Mouse (Mus musculus): ENCODE data around the gene Slc6a19. TPM values are rescaled to one million over a fixed set of nuclear protein-coding genes. Genes with fewer than 3 reads are reported as not detected.

The Slc6a19 gene
- polyA plus RNA-seq, 1 experiment from 2014 or later = 0.06 TPM

DNA sequence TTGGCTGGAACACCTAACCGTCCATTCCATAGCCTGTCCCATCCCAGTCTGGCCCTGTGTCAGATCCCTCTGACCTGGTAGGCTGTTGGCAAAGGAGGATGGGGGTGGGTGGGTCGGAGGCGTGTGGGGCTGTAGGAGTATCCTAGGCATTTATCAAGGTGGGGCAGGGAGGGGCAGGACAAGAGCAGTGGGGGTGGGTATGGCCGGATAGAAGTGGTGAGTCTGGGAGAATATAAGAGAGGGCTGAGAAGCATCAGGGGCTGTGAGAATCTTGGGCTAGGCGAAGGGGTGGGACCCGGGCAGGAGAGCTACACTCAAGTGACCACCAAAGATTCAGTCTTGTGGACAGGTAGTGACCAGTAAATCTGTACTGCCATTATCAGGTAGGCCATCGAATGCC, 27.6 kb upstream of the Slc6a19 start:
- peak overlapping the region; percentile 59 for H3K4me3 ChIP-seq
- no peak overlapping the region for H3K27ac ChIP-seq
- peaks cover 46% of the 10 kb centered on the region for H3K27me3 ChIP-seq (ENCODE audit: poor library complexity, severe bottlenecking)
- H3K9me3 ChIP-seq = no peaks in the 10 kb centered on the region
- H3K4me1 ChIP-seq = peaks cover 25% of the 10 kb centered on the region
- DNase-seq (ENCODE audit: extremely low spot score, low spot score) = no peak
- 78% methylated on average over 7 of the region's 7 CpGs for WGBS
- H3K36me3 ChIP-seq (replicated peaks) = no peaks in the 10 kb centered on the region

GRCm38 (mm10) chr13:73730913-73731312, 26.2 kb upstream of the Slc6a19 start:
- Histone ChIP-seq H3K36me3 (replicated peaks) (no peaks in the 10 kb centered on the region), H3K4me1 (peaks cover 29% of the 10 kb centered on the region), H3K27me3 (ENCODE audit: poor library complexity, severe bottlenecking) (peaks cover 46% of the 10 kb centered on the region), H3K27ac (no peak overlapping the region), H3K4me3 (no peak overlapping the region), H3K9me3 (no peaks in the 10 kb centered on the region)
- DNase-seq (ENCODE audit: extremely low spot score, low spot score) = no peak
- WGBS = 94% methylated on average over 1 of the region's 1 CpGs

DNA sequence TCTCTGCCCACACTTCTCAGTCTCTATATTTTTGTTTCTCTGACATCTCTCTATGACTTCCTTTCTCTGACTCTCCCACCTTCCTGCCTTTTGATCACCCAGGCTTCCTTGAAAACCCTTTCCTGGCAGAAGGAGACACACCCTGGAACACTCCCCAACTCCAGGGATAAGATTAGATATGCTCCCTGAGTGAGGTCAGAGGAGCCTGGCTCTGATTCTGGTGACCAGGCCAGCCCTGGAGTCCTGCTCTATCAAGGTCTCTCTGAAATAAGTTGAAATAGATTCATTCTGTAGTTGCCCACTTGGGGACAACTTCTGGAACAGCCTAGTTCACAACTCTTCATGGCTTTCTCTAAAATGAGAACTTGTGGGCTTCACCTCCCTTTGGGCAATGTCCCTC, 24.0 kb upstream of the Slc6a19 start:
- peaks cover 29% of the 10 kb centered on the region for H3K4me1 ChIP-seq
- H3K9me3 ChIP-seq = no peaks in the 10 kb centered on the region
- H3K4me3 ChIP-seq = no peak overlapping the region
- H3K36me3 ChIP-seq (replicated peaks) = no peaks in the 10 kb centered on the region
- H3K27ac ChIP-seq = no peak overlapping the region
- DNase-seq (ENCODE audit: extremely low spot score, low spot score) = no peak
- peaks cover 28% of the 10 kb centered on the region for H3K27me3 ChIP-seq (ENCODE audit: poor library complexity, severe bottlenecking)

GRCm38 (mm10) chr13:73727621-73728025, 23.0 kb upstream of the Slc6a19 start:
- Histone ChIP-seq H3K36me3 (replicated peaks) (no peaks in the 10 kb centered on the region), H3K9me3 (no peaks in the 10 kb centered on the region), H3K27ac (peak overlapping the region; percentile 44), H3K4me3 (no peak overlapping the region), H3K4me1 (peaks cover 26% of the 10 kb centered on the region), H3K27me3 (ENCODE audit: poor library complexity, severe bottlenecking) (peaks cover 23% of the 10 kb centered on the region)
- DNase-seq (ENCODE audit: extremely low spot score, low spot score) = no peak
- WGBS = 7% methylated on average over 2 of the region's 2 CpGs

DNA sequence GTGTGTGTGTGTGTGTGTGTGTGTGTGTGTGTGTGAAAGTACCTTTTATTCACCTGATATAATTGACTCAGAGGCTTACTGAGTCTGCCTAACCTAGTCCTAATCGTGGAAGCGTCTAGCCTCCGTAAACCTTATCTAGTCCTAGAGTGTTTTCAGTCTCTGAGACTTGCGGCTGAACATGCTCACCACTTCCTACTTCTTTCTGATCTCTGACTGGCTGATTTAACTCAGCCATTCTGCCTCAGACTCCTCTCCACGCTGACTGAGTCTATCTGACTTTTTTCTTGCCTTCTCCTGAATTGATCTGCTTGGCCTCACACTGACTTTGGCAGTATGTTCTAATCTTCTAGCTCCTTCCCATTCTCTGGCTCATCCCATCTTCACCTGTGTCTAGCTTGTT, 20.6 kb upstream of the Slc6a19 start:
- H3K9me3 ChIP-seq = no peaks in the 10 kb centered on the region
- no peak overlapping the region for H3K27ac ChIP-seq
- H3K27me3 ChIP-seq (ENCODE audit: poor library complexity, severe bottlenecking) = peaks cover 5% of the 10 kb centered on the region; the same call in 1 of the 2 replicates
- 82% methylated on average over 5 of the region's 5 CpGs for WGBS
- H3K4me1 ChIP-seq = peaks cover 19% of the 10 kb centered on the region
- H3K36me3 ChIP-seq (replicated peaks) = no peaks in the 10 kb centered on the region
- no peak for DNase-seq (ENCODE audit: extremely low spot score, low spot score)
- H3K4me3 ChIP-seq = no peak overlapping the region

GRCm38 (mm10) chr13:73723081-73723668, 18.5 kb upstream of the Slc6a19 start:
- Histone ChIP-seq H3K36me3 (replicated peaks) (no peaks in the 10 kb centered on the region), H3K27ac (no peak overlapping the region)
- WGBS = 46% methylated on average over 8 of the region's 8 CpGs

GRCm38 (mm10) chr13:73720241-73720640, 15.6 kb upstream of the Slc6a19 start:
- Histone ChIP-seq H3K36me3 (replicated peaks) (no peaks in the 10 kb centered on the region), H3K27ac (no peak overlapping the region), H3K9me3 (no peaks in the 10 kb centered on the region), H3K4me3 (no peak overlapping the region), H3K4me1 (peaks cover 6% of the 10 kb centered on the region), H3K27me3 (ENCODE audit: poor library complexity, severe bottlenecking) (peaks cover 5% of the 10 kb centered on the region; the same call in 1 of the 2 replicates)
- no peak for DNase-seq (ENCODE audit: extremely low spot score, low spot score)
- 85% methylated on average over 4 of the region's 4 CpGs for WGBS

More at GRCm38 (mm10) chr13:73723081-73723668, 18.5 kb upstream of the Slc6a19 start:
- peak; percentile 41 for DNase-seq (ENCODE audit: extremely low spot score, low spot score)
- Histone ChIP-seq H3K4me3 (no peak overlapping the region), H3K9me3 (no peaks in the 10 kb centered on the region), H3K4me1 (peaks cover 19% of the 10 kb centered on the region), H3K27me3 (ENCODE audit: poor library complexity, severe bottlenecking) (peaks cover 5% of the 10 kb centered on the region; the same call in 1 of the 2 replicates)

DNA sequence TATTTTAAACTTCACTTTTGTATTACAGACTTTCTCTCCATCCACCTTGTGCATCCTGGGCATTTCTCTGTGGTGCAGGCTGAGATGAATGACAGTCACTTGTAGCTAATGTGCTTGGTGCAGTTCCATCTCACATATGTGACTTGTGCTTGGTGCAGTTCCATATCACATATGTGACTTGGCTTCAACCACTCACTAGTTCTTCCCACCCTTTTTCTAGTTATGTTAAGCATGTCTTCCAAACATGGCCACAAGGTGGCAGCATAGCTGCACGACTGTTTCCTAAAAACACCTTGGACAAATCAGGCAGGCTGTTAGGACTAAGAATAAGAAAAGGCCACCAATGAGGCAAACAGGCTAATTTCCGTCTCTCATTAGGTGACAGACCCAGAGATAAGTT, 13.6 kb upstream of the Slc6a19 start:
- Histone ChIP-seq H3K27ac (no peak overlapping the region), H3K4me3 (no peak overlapping the region), H3K36me3 (replicated peaks) (no peaks in the 10 kb centered on the region), H3K27me3 (ENCODE audit: poor library complexity, severe bottlenecking) (peaks cover 5% of the 10 kb centered on the region; the same call in 1 of the 2 replicates), H3K4me1 (peaks cover 5% of the 10 kb centered on the region), H3K9me3 (no peaks in the 10 kb centered on the region)
- WGBS = 3% methylated on average over 2 of the region's 2 CpGs
- DNase-seq (ENCODE audit: extremely low spot score, low spot score) = peak; percentile 75

DNA sequence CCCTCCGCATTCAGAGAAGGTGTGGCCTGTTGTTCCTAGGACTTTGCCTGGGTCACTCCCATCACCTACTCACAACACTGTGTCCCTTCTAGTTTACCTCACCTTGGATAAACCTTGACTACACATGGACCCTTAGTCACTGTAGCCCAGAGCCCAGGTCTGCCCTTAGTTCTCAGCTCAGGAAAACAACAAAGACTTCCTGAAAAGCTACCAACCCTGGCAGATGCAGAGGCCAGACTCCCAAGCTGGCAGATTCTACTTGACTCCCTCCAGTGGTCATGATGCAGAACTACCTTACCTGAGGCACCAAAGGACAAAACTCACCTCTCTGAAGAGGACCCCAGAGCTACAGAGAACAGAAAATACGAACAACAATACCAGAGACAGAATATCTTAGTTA, 9.4 kb upstream of the Slc6a19 start:
- no peaks in the 10 kb centered on the region for H3K9me3 ChIP-seq
- no peaks in the 10 kb centered on the region for H3K4me1 ChIP-seq
- no peak for DNase-seq (ENCODE audit: extremely low spot score, low spot score)
- no peaks in the 10 kb centered on the region for H3K36me3 ChIP-seq (replicated peaks)
- 69% methylated on average over 2 of the region's 2 CpGs for WGBS
- H3K27ac ChIP-seq = no peak overlapping the region
- no peaks in the 10 kb centered on the region for H3K27me3 ChIP-seq (ENCODE audit: poor library complexity, severe bottlenecking)
- H3K4me3 ChIP-seq = no peak overlapping the region

DNA sequence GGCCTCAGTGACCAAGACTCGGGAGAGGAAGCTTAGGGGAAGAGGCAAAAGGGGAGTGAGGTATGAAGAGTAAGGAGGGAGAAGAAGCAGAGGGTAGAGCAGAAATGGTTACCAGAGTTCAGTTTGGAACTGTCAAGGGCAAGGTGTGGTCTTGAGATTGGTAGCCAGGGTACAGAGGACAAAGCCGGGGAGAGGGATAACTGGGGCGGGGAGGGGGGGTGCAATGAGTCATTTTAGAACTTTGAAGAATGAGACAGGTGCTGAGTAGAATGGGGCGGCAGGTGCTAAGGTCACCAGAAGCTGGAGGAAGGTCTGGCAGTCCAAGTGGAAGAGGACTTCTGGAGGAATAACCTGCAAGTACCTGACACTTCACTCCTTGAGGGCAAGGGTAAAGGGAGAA, 8.5 kb upstream of the Slc6a19 start:
- H3K27ac ChIP-seq = no peak overlapping the region
- H3K27me3 ChIP-seq (ENCODE audit: poor library complexity, severe bottlenecking) = no peaks in the 10 kb centered on the region
- DNase-seq (ENCODE audit: extremely low spot score, low spot score) = no peak
- WGBS = 87% methylated on average over 4 of the region's 4 CpGs
- no peaks in the 10 kb centered on the region for H3K9me3 ChIP-seq
- H3K4me3 ChIP-seq = no peak overlapping the region
- no peaks in the 10 kb centered on the region for H3K36me3 ChIP-seq (replicated peaks)
- H3K4me1 ChIP-seq = no peaks in the 10 kb centered on the region

DNA sequence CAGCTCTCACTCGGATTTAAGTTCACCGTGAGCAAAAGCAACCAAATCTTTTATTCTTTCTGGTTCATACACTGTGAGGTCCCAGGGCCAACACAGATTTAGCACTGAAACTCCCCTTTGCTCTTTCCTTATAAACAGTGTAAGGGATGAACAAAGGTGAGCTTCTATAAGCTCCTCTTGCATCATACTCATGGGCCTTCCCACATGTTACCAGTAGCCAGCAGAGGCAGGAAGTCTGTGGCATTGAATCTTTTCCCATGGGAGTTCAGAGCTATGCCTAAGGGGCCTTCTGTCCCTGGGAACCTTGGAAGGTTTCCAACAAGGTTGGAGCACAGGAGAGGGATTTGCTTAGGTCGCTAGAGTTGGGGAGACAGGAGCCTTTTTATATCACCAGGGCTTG, 7.6 kb upstream of the Slc6a19 start:
- Histone ChIP-seq H3K36me3 (replicated peaks) (no peaks in the 10 kb centered on the region), H3K27ac (no peak overlapping the region), H3K4me3 (no peak overlapping the region), H3K4me1 (no peaks in the 10 kb centered on the region), H3K27me3 (ENCODE audit: poor library complexity, severe bottlenecking) (no peaks in the 10 kb centered on the region), H3K9me3 (no peaks in the 10 kb centered on the region)
- no peak for DNase-seq (ENCODE audit: extremely low spot score, low spot score)
- WGBS = 84% methylated on average over 3 of the region's 3 CpGs

- no peaks in the 10 kb centered on the region for H3K36me3 ChIP-seq (replicated peaks)
- H3K9me3 ChIP-seq = no peaks in the 10 kb centered on the region
- no peak overlapping the region for H3K27ac ChIP-seq
- DNase-seq (ENCODE audit: extremely low spot score, low spot score) = no peak
- H3K4me1 ChIP-seq = no peaks in the 10 kb centered on the region
- 85% methylated on average over 5 of the region's 5 CpGs for WGBS
- H3K4me3 ChIP-seq = no peak overlapping the region
- H3K27me3 ChIP-seq (ENCODE audit: poor library complexity, severe bottlenecking) = no peaks in the 10 kb centered on the region
Observed at GRCm38 (mm10) chr13:73711803-73712202, 7.1 kb upstream of the Slc6a19 start.

DNA sequence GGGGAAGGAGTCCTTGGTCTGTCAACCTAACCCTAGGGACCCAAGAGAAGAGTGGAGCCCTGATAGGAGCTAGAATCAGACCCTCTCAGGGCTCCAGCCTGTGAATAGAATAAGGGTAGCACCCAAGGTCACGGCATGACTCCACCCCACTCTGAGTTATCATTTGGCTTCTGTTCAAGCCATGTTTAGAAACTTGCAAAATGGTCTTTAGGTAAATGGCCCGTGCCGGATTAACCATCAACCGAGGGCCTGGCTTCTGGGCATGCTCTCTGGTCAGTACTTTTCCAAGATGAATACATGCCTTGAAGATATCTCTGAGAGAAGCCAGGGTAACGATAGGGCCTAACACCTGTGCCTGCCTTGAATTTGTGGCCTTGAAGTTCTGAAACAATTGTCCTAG, 6.6 kb upstream of the Slc6a19 start:
- H3K27ac ChIP-seq = no peak overlapping the region
- no peak overlapping the region for H3K4me3 ChIP-seq
- H3K27me3 ChIP-seq (ENCODE audit: poor library complexity, severe bottlenecking) = no peaks in the 10 kb centered on the region
- H3K36me3 ChIP-seq (replicated peaks) = no peaks in the 10 kb centered on the region
- 94% methylated on average over 5 of the region's 5 CpGs for WGBS
- H3K9me3 ChIP-seq = no peaks in the 10 kb centered on the region
- no peaks in the 10 kb centered on the region for H3K4me1 ChIP-seq
- DNase-seq (ENCODE audit: extremely low spot score, low spot score) = no peak

- Histone ChIP-seq H3K27me3 (ENCODE audit: poor library complexity, severe bottlenecking) (no peaks in the 10 kb centered on the region), H3K27ac (no peak overlapping the region), H3K36me3 (replicated peaks) (no peaks in the 10 kb centered on the region), H3K4me3 (no peak overlapping the region), H3K4me1 (no peaks in the 10 kb centered on the region), H3K9me3 (no peaks in the 10 kb centered on the region)
- no peak for DNase-seq (ENCODE audit: extremely low spot score, low spot score)
- WGBS = 81% methylated on average over 6 of the region's 6 CpGs
Observed at GRCm38 (mm10) chr13:73709491-73709890, 4.8 kb upstream of the Slc6a19 start.
